Mouse (Mus musculus) hindbrain, embryonic 15.5 days (tissue): Measurements from ENCODE around the gene Ccser1. TPM values are rescaled to one million over a fixed set of nuclear protein-coding genes. Genes with fewer than 3 reads are reported as not detected.

ENCODE experiments used
- ATAC-seq: fragments of 200-750 bp; cut with Nextera tagmentation; 2 replicates; pipeline ENCODE4 v1.8.0; 2017; ENCODE audit warnings: low read depth, moderate number of reproducible peaks, moderate TSS enrichment; ENCODE audit not compliant: low FRiP score
- H3K27ac ChIP-seq: fragments of 300-500 bp; sonication (generic); replicated peaks from 2 replicates; pipeline ENCODE4 v1.5.1; 2015; ENCODE audit warnings: mild to moderate bottlenecking, inconsistent platforms
- H3K27me3 ChIP-seq: fragments of 300-500 bp; sonication (generic); 2 replicates; pipeline ENCODE4 v1.6.1; 2015; ENCODE audit warnings: control low read depth, inconsistent platforms
- H3K36me3 ChIP-seq: fragments of 300-500 bp; sonication (generic); 2 replicates; pipeline ENCODE4 v1.6.1; 2015; ENCODE audit warnings: control low read depth, inconsistent platforms
- H3K4me1 ChIP-seq: fragments of 300-500 bp; sonication (generic); replicated peaks from 2 replicates; pipeline ENCODE4 v1.6.1; 2015; ENCODE audit warnings: control low read depth, inconsistent platforms
- H3K4me2 ChIP-seq: fragments of 300-500 bp; sonication (generic); 2 replicates; pipeline ENCODE4 v1.6.1; 2015; ENCODE audit warnings: moderate library complexity, mild to moderate bottlenecking, inconsistent platforms
- H3K4me3 ChIP-seq: fragments of 300-500 bp; sonication (generic); 2 replicates; pipeline ENCODE4 v1.5.1; 2015; ENCODE audit warnings: mild to moderate bottlenecking, inconsistent platforms
- H3K9ac ChIP-seq: fragments of 300-500 bp; sonication (generic); 2 replicates; pipeline ENCODE4 v1.6.1; 2015; ENCODE audit warnings: inconsistent platforms
- H3K9me3 ChIP-seq: fragments of 300-500 bp; sonication (generic); 2 replicates; pipeline ENCODE4 v1.6.1; 2016; ENCODE audit warnings: control low read depth, inconsistent platforms
- WGBS: fragments of 180-500 bp; shearing (Covaris S2); methylation state at CpG from one replicate; pipeline ENCODE4 v1.1.7; 2015; 5-methylcytosine and 5-hydroxymethylcytosine counted together
- polyA plus RNA-seq: library from polyadenylated mRNA; unstranded; fragments of >200 nt; fragmentation: Nextera tagmentation; extraction: Ambion mirVana; gene quantifications from 2 replicates; pipeline ENCODE4 v1.2.1, GENCODE M21; 2015

Gene Ccser1
- polyA plus RNA-seq, 1 experiment from 2014 or later: 24.9 TPM

DNA sequence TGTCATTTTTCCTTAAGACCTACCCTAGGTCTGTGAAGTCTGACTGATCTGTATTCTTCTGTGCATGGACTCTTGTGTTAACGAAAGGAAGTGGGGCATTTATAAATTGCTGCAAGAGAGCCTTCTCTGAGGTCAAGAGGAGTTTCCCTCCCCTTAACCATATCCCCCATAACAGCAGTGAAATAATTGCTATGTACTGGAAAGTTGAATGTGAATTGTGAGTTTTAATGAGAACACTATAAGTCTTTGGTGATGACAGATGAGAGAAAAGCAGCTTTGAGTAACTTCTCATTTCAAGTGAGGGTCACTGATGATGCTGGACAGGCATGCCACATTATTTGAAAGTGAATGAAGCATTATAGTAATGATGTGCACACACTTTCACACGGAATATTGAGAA, 585.7 kb downstream of the Ccser1 start:
- no peak overlapping the region for H3K4me3 ChIP-seq
- no peak overlapping the region for H3K4me2 ChIP-seq
- no peak overlapping the region for H3K27ac ChIP-seq
- WGBS: 82% methylated on average over 2 of the region's 2 CpGs
- no peaks in the 10 kb centered on the region for H3K4me1 ChIP-seq
- no peak overlapping the region for H3K9ac ChIP-seq
- ATAC-seq: no peak
- H3K36me3 ChIP-seq: no peaks in the 10 kb centered on the region
- H3K27me3 ChIP-seq: no peaks in the 10 kb centered on the region
- no peaks in the 10 kb centered on the region for H3K9me3 ChIP-seq

DNA sequence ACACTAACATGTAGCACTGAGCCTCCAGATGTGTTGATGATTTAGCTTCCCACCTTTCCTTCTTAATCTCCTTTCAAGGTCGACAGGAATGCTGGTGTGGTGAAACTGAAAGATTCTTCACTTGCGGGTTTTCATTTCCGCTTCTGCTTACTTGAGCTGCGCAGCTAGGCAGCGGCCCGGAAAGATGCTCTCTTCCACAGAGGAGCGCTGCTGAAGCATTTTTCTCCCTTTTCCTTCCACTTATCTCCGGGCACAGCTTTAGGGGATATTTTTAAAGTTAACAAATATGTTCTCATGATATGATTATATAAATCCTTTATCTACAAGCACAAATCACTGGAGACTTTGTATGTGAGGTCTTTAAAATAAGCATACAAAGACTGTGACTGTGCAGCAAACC, 587.0 kb downstream of the Ccser1 start:
- 77% methylated on average over 8 of the region's 8 CpGs for WGBS

DNA sequence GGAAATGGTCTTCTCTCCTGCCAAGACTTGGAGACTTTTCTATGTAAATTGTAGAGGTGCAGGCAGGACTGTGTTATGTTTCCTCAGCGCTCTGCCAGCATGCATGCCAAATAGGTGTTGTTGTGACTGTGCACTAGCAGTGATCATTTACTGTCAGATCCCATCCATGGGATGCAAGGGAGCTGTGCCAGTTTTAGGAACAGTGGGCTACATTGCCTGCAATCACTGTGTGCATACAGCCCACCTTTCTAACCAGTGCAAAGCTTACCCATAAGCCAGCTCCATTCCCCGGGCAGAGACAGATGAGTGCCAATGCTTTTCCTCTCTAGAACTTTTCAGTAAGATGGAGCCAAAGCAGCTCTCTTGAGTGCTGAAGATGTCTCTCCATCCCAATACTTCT, 606.6 kb downstream of the Ccser1 start:
- H3K4me3 ChIP-seq: no peak overlapping the region
- no peaks in the 10 kb centered on the region for H3K9me3 ChIP-seq
- no peak overlapping the region for H3K27ac ChIP-seq
- ATAC-seq: no peak
- no peaks in the 10 kb centered on the region for H3K4me1 ChIP-seq
- no peaks in the 10 kb centered on the region for H3K27me3 ChIP-seq
- H3K9ac ChIP-seq: no peak overlapping the region
- WGBS: 84% methylated on average over 2 of the region's 2 CpGs
- H3K36me3 ChIP-seq: no peaks in the 10 kb centered on the region
- H3K4me2 ChIP-seq: no peak overlapping the region

More for the DNA sequence above, 587.0 kb downstream of the Ccser1 start:
- ATAC-seq: no peak
- Histone ChIP-seq H3K27ac (no peak overlapping the region), H3K27me3 (no peaks in the 10 kb centered on the region), H3K4me2 (no peak overlapping the region), H3K9me3 (no peaks in the 10 kb centered on the region), H3K4me3 (no peak overlapping the region), H3K36me3 (no peaks in the 10 kb centered on the region), H3K4me1 (no peaks in the 10 kb centered on the region), H3K9ac (no peak overlapping the region)

DNA sequence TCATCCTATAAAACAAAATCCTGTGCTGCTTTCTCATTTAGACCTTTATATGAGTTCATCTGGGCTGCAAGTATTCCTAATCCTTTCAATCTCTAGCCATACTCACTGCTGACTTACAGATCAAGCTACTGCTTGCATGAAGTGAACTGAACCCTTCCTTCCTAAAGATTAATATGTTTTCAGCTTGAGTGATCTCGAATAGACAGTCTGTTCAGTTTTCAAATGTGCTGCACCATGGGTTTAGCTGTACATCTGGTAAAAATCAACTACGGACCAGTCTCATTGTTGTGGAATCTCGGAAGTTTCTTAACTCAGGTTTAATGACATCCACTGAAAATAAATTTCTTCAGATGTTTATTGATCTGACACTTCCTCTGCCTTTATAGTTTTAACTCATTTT, 620.8 kb downstream of the Ccser1 start:
- WGBS: 47% methylated on average over 3 of the region's 3 CpGs
- H3K9me3 ChIP-seq: no peaks in the 10 kb centered on the region
- no peaks in the 10 kb centered on the region for H3K36me3 ChIP-seq
- H3K27me3 ChIP-seq: no peaks in the 10 kb centered on the region
- H3K4me1 ChIP-seq: no peaks in the 10 kb centered on the region
- no peak overlapping the region for H3K9ac ChIP-seq
- no peak overlapping the region for H3K27ac ChIP-seq
- no peak overlapping the region for H3K4me3 ChIP-seq
- ATAC-seq: no peak
- H3K4me2 ChIP-seq: no peak overlapping the region

DNA sequence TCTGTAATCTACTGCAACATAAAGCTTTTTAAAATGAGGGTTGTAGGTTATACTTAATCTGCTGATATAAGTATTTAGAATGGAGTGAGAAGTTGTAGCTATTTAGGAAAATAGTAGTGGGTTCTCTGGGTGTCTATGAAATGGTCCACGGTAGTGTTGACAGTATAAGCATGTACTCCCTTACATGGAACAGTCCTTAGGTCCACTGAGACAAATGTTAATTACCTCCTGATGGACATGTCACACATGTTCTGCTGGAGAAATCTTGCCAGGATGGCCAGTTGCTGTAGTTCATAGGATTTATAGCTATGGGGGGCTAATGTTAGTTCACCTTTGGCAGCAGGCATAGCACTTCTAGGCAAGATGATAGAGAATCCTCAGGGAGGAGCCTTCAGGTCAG, 625.4 kb downstream of the Ccser1 start:
- H3K4me2 ChIP-seq: no peak overlapping the region
- no peaks in the 10 kb centered on the region for H3K4me1 ChIP-seq
- H3K4me3 ChIP-seq: no peak overlapping the region
- ATAC-seq: no peak
- no peaks in the 10 kb centered on the region for H3K27me3 ChIP-seq
- no peaks in the 10 kb centered on the region for H3K36me3 ChIP-seq
- no peaks in the 10 kb centered on the region for H3K9me3 ChIP-seq
- WGBS: 93% methylated on average over 1 of the region's 1 CpGs
- no peak overlapping the region for H3K9ac ChIP-seq
- no peak overlapping the region for H3K27ac ChIP-seq

DNA sequence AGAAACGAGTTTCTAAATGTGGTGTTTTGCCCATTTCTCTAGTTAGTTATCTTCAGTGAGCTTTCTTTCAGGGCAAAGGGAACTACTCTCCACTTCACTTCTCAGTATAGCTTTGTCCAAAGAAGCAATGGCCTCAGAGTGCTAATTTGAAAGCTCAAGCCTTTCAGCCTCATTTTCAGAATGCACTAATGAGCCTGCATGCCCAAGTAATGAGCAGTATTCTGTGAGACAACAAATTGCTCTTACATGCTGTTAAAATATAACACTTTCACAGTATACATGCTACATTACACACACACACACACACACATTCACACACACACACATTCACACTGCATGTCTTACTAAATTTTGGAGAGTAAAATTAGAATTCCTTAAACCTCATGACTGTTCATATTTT, 637.6 kb downstream of the Ccser1 start:
- ATAC-seq: no peak

DNA sequence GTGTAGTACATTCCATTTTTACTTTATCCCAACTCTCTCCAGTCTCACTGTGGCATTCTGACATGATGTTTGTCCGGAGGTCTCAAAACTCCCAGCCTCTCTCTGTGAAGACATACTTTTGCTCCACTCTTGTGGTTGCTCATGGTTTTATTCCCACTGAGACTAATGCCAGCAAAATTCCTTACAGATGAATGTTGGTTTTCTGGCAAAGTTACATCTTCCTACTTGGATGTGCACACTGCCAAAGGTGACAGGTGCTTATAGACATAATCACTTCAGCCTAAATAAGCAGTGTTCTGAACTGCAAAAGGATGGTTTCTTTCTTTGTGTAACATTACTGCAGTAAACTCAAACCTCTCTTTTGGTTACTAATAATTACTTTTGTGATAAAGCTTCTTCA, 696.2 kb downstream of the Ccser1 start:
- ATAC-seq: no peak
- no peaks in the 10 kb centered on the region for H3K27me3 ChIP-seq
- H3K27ac ChIP-seq: no peak overlapping the region

More for the DNA sequence above, 637.6 kb downstream of the Ccser1 start:
- no peaks in the 10 kb centered on the region for H3K4me1 ChIP-seq
- H3K9me3 ChIP-seq: no peaks in the 10 kb centered on the region
- no peak overlapping the region for H3K9ac ChIP-seq
- 85% methylated on average over 1 of the region's 1 CpGs for WGBS
- H3K4me2 ChIP-seq: no peak overlapping the region
- no peaks in the 10 kb centered on the region for H3K36me3 ChIP-seq
- H3K27me3 ChIP-seq: no peaks in the 10 kb centered on the region
- H3K27ac ChIP-seq: no peak overlapping the region
- no peak overlapping the region for H3K4me3 ChIP-seq

DNA sequence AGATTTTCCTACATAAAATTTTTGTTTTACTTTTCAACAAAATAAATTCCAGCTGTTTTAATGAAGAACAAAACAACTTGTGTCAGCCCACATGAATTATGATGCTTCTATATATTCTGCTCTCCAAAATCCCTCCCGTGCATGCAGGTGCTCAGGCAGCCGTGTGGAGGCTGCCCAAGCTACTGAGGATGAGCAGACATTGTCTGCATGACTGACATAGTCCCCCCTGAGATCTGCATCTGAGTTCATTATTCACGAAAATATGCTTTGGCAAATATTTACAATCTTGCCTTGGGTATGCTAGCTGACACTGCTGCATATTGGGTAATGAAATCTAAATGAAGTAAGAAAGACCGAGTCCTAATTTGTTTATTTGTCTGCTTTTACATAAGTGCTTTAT, 718.1 kb downstream of the Ccser1 start:
- 53% methylated on average over 4 of the region's 4 CpGs for WGBS

More for the DNA sequence above, 696.2 kb downstream of the Ccser1 start:
- no peaks in the 10 kb centered on the region for H3K4me1 ChIP-seq
- 86% methylated on average over 1 of the region's 1 CpGs for WGBS
- no peaks in the 10 kb centered on the region for H3K36me3 ChIP-seq
- no peaks in the 10 kb centered on the region for H3K9me3 ChIP-seq
- no peak overlapping the region for H3K4me2 ChIP-seq
- H3K9ac ChIP-seq: no peak overlapping the region
- H3K4me3 ChIP-seq: no peak overlapping the region

DNA sequence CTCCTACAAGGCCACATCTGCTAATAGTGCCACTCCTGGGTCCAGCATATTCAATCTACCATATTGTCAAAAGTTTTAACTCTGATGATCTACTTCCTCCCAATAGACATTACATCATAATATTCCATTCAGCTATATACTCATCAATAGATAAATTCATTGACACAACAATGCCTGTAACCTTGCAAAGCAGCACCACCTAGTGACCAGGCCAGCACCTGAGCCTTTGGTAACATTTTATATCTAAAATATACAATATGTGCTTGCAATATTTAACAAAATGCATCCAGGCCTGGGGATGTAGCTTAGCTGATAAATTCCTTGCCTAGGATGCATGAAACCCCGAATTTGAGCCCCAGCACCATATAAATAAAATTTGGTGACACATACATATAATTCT, 722.6 kb downstream of the Ccser1 start:
- Histone ChIP-seq H3K4me3 (no peak overlapping the region), H3K4me2 (no peak overlapping the region), H3K9me3 (no peaks in the 10 kb centered on the region), H3K27ac (no peak overlapping the region), H3K27me3 (no peaks in the 10 kb centered on the region), H3K4me1 (no peaks in the 10 kb centered on the region), H3K9ac (no peak overlapping the region), H3K36me3 (no peaks in the 10 kb centered on the region)
- 28% methylated on average over 1 of the region's 1 CpGs for WGBS
- ATAC-seq: no peak

More for the DNA sequence above, 718.1 kb downstream of the Ccser1 start:
- no peak overlapping the region for H3K27ac ChIP-seq
- ATAC-seq: no peak
- no peaks in the 10 kb centered on the region for H3K4me1 ChIP-seq
- no peak overlapping the region for H3K4me3 ChIP-seq
- H3K27me3 ChIP-seq: no peaks in the 10 kb centered on the region
- H3K4me2 ChIP-seq: no peak overlapping the region
- no peaks in the 10 kb centered on the region for H3K36me3 ChIP-seq
- no peak overlapping the region for H3K9ac ChIP-seq
- H3K9me3 ChIP-seq: no peaks in the 10 kb centered on the region

DNA sequence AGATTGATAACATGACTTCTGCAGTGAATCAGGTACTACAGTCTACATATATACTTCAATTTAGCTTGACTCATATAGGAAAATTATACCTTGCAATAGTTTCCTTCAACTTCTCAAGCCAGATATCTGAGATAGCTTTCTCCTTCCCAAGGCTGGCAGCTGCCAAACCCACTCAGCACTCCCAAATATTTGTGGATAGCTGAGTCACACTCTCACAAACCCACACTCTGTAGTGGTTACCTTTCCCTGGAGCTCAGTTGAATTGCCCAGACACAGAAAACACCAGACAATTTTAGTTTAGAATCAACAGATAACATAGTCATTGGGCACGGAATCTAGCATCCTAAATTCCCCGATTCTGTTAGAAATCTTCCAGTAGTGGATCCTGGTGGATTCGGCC, 732.8 kb downstream of the Ccser1 start:
- Histone ChIP-seq H3K4me3 (no peak overlapping the region), H3K4me1 (no peaks in the 10 kb centered on the region), H3K36me3 (no peaks in the 10 kb centered on the region), H3K9ac (no peak overlapping the region), H3K9me3 (no peaks in the 10 kb centered on the region), H3K27me3 (no peaks in the 10 kb centered on the region), H3K4me2 (no peak overlapping the region), H3K27ac (no peak overlapping the region)
- 92% methylated on average over 3 of the region's 3 CpGs for WGBS
- ATAC-seq: no peak

DNA sequence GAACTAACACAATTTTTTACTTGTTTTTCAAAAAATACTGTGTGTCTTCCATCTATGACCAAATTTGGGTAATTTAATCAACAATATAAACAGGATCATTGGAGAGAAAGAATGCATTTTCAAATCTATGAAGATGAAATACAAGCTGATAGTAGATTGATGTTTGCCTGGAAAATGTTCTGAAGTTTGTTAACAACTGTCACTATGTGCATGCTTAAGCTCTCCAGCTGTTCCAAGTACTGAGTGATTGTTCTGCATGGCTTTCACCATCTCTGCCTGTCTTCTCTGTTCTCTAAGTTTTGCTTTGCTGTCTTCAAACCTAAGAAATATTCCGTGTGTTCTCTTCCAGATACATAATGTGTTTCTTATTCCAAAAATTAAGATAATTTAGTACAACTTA, 751.5 kb downstream of the Ccser1 start:
- H3K4me2 ChIP-seq: no peak overlapping the region
- ATAC-seq: no peak
- 96% methylated on average over 1 of the region's 1 CpGs for WGBS
- H3K9me3 ChIP-seq: no peaks in the 10 kb centered on the region
- H3K4me3 ChIP-seq: no peak overlapping the region
- no peaks in the 10 kb centered on the region for H3K4me1 ChIP-seq
- H3K27ac ChIP-seq: no peak overlapping the region
- no peaks in the 10 kb centered on the region for H3K27me3 ChIP-seq
- H3K9ac ChIP-seq: no peak overlapping the region
- H3K36me3 ChIP-seq: no peaks in the 10 kb centered on the region

DNA sequence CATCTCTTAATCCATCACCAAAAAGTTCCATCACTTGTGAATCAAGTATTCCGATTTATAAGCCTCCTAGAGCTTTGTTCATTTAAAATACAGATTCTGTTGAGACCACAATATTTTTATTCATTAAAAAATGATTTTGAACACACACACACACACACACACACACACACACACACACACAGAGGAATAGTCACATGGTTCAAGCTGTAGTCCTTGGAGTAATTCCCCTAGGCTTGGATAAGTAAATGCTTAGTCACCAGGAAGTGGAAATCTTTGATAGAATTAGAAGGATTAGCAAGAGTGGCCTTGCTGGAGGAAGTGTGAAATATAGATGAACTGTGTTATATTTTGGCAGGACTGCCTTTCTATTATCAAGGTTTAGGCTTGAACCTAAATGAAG, 756.5 kb downstream of the Ccser1 start:
- no peaks in the 10 kb centered on the region for H3K9me3 ChIP-seq
- no peak for ATAC-seq
- no peaks in the 10 kb centered on the region for H3K36me3 ChIP-seq
- H3K4me2 ChIP-seq: no peak overlapping the region
- no peak overlapping the region for H3K4me3 ChIP-seq
- no peak overlapping the region for H3K27ac ChIP-seq
- no peaks in the 10 kb centered on the region for H3K27me3 ChIP-seq
- no peak overlapping the region for H3K9ac ChIP-seq
- H3K4me1 ChIP-seq: no peaks in the 10 kb centered on the region
- WGBS: 91% methylated on average over 1 of the region's 1 CpGs

DNA sequence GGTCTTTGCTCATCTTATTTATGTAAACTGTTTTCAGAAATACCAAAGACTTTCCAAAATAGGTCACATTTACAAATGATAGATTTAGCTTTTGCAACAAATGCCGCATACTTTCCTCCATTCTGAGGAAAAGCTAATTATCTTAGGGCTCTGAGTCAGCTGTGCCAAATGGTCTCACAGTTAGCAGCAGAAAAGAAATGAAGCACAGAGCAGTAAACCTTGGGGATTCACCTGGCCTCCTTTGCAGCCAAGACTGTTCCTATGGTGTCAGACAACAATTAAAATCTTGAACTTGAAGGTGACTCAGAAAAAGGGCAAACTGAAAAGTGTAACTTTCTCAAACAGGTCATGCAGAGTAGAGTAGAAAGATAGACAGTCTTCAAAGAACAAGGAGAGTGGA, 759.1 kb downstream of the Ccser1 start:
- Histone ChIP-seq H3K27me3 (no peaks in the 10 kb centered on the region), H3K9ac (no peak overlapping the region), H3K4me1 (no peaks in the 10 kb centered on the region), H3K36me3 (no peaks in the 10 kb centered on the region), H3K27ac (no peak overlapping the region), H3K4me2 (no peak overlapping the region), H3K4me3 (no peak overlapping the region), H3K9me3 (no peaks in the 10 kb centered on the region)
- no peak for ATAC-seq
- 73% methylated on average over 1 of the region's 1 CpGs for WGBS
